Mouse (Mus musculus): ENCODE data around the gene Pafah1b1. TPM values are rescaled to one million over a fixed set of nuclear protein-coding genes. Genes with fewer than 3 reads are reported as not detected.

Pafah1b1 gene
- total RNA-seq (2022), result 100 to 1,000 TPM; 124 to 194 (median 185) TPM

DNA sequence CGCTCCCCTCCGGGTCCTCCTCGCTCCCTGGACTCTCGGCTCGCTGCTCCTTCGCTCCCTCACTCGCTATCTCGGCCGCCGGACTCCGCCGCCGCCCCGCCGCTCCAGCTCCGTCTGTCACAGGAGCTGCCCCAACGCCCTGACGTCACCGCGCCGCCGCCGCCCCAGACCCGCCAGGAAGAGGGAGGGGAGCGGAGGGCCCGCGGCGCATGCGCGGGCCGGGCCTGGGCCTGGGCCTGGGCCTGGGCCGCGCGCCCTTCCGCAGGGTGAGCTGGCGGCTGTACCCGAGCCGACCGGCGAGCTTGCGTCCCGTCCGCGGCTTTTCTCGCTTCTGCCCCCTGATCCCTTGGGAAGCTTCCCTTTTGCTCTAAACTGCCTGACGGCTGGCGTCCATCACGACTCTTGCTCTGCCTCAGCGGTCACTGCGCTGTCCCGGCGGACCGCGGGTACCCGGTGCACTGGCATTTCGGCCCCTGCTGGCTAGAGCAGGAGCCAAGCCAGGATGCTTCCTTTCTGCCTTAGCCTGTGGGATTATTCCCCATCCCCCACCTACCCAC is at the start of gene Pafah1b1:
Gene Pafah1b1 (minus strand): TSS at position 436 of the 557 bp plus-strand sequence.
- peak; percentile 94 for DNase-seq

DNA sequence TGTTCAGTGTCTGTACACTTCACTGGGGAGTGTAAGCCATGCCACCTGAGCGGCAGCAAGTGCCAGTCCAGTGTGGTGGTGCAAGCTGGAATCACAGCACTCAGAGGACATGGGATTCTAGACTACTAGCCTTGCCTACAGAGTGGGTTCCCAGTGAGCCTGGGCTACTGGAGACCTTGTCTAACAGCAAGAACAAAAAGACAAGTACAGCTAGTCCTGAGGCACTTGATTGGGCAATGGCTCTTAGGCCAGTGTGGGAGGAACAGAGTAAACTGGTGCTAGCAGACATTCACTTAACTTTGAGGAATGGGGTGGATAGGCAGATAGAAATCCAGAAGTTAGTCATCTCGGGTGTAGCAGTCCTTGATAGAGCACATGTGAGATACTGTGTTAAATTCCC is 47.9 kb upstream of the Pafah1b1 start:
- no peak for DNase-seq

DNA sequence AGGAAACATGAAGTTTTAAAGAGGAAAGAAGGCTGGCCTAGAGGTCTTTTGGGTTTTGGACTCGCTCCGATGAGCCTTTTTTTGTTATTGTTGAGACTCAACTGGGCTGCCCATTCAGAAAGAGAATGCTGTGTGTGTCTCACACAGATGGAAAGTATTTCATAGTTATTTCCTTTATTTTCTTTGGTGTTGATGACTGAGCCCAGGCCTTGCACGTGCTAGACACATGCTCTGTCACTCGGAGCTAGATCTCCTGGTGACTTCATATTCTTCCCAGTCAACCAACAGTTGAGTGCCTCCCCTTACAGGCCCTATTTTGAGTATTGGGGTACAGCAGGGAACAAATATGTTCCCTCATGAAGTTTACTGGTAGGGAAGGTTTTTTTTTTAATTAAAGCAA is 47.2 kb upstream of the Pafah1b1 start:
- DNase-seq, result no peak

DNA sequence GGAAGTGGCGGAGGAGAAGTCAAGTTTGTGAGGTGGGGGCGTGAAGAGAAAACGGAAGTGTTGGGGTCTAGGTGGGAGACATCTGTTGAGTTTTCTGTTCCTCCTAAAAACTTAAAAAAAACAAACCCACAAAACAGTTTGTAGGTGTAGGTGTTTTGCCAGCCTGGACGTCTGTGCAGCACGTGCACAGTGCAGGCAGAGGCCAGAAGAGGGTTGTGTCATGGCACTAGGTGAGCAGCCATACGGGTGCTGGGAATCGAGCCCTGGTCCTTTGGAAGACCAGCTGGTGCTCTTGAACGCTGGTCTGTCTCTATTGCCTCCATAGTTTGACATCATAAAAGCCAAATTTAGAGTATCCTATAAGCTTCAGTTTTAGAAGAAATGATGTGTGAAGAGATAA is 46.8 kb upstream of the Pafah1b1 start:
- no peak for DNase-seq

DNA sequence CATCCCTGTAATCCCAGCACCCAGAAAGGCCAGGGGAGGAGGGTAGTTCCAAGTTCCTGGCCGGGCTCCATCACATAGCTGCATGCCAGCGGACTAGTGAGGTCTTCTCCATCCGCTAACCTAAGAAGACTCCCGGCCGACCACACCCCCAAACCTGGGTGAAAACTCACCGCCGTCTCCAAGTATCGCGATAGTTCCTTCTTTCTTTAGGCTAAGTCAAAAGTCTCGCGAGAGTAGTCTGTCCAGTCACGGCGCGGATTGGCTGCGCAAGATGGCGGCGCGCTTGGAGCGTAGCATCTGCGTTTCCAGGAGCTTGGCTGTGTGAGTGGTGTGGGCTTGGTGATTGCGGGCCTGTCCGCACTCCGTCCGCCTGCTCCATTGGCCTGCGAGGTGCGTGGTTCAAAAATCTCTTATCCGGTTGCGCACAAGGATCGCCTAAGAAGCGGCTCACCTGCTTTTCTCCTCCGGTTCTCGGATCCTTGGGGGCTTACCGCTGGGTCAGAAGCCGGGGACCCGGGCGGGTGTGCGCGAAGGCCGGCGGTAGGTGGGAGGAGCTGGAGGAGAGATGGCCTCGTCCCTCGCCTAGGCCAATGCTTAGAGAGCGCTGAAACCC is 46.2 kb upstream of the Pafah1b1 start, which contains the start of gene Mettl16:
Gene Mettl16 (plus strand): TSS at position 236 of the 613 bp plus-strand sequence.
- DNase-seq, result peak; percentile 93

DNA sequence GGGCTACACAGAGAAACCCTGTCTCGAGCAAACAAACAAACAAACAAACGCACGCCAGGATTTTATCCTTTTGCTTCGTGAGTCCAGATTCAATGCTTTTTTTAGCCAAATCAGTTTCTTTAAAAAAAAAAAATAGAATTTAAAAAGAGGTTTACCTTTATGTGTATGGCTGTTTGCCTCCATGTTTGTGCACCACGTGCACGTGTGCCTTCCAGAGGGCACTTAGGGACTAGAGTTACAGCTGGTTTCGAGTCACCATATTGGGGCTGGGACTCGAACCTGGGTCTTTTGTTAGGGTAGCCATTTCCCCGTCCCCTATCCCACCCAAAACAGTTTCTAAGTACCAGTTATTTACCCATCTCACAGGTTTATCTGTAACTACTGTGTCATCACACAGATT is 45.6 kb upstream of the Pafah1b1 start:
- DNase-seq, result no peak

DNA sequence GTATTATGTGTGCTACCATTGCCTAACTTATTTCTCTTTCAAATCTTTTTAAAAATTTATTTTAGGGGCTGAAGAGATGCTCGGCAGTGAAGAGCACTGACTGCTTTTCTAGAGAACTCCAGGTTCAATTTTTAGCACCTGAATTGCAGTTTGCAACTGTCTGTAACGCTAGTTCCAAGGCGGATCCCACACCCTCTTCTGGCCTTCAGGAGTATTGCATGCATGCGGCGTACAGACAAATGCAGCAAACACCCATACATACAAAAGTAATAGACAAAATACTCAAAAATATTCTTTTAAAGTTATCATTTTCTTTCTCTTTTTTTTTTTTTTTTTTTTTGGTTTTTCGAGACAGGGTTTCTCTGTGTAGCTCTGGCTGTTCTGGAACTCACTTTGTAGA is 43.6 kb upstream of the Pafah1b1 start:
- no peak for DNase-seq

DNA sequence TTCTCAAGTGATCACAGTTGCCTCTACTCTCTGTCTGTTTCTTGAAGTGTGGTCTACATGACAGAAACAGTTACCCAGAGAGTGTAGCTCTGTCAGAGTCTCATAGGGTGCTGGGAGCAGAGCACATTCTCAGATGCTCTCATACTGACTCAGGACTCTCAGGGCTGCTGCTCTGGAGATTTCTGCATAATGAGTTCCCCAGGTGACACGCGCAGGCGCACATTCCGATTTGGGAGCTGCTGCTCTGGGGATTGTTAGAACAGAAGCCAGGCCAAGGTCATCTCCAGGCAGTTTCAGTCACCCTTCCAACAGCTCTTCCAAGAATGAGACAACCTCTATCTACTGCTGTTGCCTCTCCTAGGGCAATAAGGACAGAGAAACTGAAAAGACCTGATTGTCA is 43.0 kb upstream of the Pafah1b1 start:
- peak; percentile 87 for DNase-seq

DNA sequence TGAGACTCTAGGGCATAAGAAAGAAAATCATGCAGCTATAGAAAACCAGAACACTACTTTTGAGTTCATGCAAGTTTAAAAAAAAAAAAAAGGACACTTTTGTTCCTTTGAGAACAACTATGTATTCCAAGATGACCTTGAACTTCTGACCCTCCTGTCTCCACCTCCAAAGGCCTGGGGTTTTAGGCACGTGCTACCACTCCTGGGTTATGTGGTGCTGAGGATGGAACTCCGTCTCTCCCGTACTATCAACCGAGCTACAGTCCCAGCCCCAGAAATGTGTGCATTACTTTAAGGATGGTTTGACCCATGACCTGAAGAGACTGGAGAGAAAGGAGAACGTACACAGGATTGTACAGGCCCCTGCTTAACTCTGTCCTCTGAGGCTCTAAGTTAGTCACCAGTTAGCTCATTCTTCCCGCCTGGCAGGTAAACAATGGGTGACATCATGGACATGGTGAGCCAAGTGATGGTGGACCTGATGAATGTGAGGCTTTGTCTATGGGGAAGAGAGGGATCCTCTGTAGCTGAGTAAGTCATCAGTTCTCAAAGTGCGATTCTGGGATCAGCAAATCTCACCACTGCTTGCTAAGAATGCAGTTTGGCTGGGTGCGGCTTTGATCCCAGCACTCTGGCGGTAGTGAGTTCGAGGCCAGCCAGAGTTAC is 39.6 kb upstream of the Pafah1b1 start:
- DNase-seq, result no peak

DNA sequence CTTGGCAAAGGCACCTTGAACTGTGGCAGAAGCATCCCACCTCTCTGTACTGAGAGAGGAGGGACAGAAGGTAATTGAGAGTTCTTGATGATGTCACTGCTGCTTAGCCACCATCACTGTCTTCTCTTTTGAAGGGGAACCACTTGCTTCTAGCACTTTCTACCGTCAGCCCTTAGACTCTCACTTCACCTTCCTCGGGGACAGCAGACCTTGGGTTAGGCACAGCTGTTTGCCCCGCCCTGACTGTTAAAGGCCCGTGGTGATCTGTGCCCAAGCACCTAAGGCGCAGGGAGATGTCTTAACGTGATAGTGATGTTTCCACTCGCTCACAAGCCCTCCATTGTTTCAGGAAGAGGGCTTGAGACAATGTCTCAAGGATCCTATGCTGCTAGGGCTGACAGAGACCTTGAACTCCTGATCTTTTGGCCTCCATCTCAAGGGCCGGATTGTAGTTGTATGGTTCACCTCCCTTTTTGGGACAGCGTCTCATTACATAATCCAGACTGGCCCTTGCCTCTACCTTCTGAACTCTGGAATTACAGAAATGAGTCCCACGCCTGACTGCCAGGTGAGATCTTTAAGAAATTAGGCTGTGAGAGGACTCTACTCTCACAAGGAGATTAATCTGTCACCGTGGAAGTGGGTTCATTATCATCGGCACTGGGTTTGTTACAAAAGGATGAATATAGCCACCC is 36.7 kb upstream of the Pafah1b1 start:
- no peak for DNase-seq

DNA sequence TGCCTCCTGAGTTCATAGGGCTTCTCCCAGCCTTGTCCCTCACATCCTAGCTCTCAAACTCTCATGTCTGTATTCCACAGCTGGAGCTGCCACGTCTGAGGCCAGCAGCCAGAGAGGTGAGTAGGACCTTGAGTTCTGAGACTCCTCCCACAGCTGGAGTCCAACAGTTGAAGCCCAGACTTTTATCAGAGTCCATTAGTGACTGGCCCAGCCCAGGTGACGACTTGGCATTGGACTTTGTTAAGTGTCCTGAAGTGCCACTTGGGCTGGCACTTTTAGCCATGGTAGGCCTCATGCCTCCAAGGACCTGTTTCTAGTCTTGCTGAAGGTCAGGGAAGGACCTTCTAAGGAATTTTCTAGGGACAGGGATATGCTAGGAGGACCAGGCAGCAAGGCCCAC is 32.2 kb upstream of the Pafah1b1 start:
- DNase-seq, result no peak

DNA sequence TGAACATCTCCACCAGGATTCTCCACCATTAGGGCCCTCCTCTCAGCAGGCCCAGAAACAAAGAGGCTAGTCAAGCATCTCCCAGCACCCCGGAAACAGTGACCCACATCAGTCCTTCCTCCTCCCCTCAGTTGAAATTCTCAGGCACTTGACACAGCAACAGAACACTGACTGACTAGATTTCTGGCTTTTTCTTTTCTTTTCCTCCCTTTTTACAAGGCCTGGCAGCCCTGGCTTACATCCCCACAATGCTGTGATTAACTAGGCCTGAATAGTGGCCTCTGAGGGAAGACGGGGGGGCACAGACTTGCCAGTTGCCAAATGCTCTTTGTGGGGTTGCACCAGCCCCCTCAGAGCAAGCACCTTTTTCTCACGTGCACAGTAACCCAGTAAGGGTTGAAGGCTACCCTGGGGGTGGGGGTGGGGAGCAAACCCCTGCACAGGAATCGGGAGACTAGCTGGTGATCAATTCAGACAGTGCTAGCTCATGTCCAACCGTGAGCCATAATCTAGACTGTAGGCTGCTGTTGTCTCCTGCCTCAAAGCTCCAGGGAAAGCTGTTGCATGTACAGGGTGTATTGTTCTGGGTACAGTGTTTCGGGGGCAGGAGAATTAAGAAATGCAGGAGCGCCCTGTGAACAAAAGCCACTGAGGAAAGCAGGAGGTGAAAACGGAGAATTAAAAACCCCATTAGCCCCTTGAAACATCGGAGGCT is 27.0 kb upstream of the Pafah1b1 start:
- DNase-seq, result no peak

DNA sequence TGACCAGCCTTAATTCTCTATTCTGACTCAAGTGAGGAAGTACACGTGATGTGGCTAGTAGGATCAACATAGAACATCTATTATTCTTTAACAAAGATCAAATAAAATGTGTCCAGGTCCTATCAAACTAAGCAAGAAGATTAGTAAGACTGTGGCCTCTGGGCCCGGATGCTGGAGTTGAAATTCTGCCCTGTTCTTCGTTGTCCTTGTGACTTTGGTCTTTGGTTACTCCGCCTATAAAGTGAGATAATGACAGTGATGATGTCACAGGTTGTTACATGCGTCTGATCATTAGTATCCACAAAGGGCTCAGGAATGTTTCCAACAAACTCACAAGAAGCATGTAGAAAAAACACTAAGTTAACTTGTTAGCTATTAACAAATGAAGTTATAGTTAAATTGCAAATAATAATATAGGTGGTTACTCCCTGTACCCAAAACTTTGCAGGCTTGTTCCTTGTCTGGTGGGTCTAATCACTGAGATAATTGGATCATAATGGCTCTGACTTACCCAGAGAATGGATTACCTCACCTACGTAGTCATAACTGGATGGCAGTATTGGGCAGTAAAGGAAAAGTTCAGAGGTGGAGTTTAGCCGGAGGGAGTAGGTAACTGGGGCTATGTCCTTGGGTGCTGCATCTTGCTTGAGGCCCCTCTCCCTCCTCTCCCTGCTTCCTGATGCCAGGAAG is 26.3 kb upstream of the Pafah1b1 start:
- DNase-seq, result no peak

DNA sequence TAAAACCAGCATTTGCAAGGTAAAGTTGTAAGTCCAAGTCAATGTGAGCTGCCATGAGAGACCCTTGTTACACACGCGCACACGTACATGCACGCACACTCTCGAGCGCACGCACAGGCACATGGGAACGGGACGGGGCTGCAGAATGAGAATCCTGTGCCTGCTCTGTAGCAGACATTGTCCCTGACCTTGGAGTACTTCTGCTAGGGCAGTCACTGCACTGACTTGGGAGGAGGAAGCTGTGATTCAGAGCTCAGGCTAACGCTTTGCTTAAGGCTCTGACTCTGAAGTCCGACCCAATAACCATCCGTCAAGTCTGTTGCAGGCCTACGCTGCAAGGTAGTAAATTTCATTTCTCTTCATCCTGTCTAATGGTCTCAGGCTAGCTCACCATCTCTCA is 24.8 kb upstream of the Pafah1b1 start:
- peak; percentile 63 for DNase-seq

DNA sequence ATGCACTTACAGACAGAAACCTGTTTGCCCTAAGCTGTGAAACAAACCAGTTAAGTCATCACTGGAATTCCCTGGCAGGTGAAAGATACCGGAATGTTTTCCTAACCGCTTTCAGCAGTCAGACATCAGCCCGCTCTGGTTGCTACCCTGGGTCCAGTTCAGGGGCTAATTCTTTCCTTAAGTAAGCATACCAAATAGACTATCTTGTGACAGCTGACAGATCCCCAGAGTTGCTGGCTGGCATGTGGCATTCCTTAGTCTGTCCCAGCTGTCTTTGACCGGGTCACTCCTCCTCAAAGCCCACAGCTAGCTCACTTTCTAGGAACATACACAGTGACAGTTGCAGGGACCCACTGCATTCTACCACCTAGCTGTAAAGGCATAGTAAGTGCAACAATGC is 23.6 kb upstream of the Pafah1b1 start:
- DNase-seq, result no peak

DNA sequence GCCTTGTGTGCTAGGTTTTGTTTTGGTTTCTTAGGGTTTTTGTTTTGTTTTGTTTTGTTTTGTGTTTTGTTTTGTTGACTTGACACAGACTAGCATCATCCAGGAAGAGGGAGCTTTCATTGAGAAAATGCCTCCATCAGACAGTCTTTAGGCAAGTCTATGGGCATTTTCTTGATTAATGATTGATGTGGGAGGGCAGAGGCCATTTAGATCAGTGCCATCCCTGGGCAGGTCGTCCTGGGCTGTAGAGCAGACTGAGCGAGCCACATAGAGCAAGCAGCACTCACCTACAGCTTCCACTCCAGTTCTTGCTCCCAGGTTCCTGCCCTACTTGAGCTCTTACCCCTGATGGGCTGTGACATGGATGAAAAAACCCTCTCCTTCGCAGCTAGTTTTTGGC is 13.4 kb upstream of the Pafah1b1 start:
- no peak for DNase-seq

DNA sequence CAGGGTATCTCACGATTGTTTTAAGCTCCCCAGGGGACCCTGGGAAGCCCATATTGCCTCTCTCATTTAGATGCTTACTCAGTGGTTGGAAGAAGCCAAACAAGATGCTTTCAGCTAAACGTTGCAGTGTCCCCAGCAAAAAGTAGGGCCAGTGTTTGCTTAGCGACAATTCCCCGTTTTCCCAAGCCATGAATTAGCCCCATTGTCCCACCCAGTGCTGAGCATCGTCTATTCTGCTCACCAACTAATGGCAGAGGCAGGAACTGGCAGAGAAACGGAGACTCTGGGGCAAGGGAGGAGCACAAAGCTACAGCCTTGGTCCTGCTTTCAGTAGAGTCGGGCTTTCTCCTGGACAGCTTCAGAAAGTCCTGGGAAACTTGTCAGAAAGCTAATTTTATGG is 10.4 kb upstream of the Pafah1b1 start:
- DNase-seq, result no peak

DNA sequence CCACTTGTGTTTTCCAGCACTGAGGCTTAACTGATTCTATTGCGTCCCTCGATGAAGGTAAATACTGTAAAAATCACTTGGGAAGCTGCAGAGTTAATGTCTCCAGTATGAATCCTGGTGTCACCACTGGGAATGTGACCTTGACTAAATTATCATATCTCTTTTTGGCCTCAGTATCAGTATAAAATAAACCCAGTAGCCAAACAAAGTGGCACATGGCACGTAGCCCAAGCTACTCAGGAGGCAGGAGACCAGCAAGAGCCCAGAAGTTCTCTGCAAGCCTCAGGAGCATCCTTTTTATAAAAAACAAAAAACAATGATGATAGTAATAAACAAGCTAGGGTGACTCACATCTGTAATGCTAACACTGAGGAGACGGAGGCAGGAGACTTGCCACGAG is 711 bp upstream of the Pafah1b1 start:
- peak; percentile 31 for DNase-seq

DNA sequence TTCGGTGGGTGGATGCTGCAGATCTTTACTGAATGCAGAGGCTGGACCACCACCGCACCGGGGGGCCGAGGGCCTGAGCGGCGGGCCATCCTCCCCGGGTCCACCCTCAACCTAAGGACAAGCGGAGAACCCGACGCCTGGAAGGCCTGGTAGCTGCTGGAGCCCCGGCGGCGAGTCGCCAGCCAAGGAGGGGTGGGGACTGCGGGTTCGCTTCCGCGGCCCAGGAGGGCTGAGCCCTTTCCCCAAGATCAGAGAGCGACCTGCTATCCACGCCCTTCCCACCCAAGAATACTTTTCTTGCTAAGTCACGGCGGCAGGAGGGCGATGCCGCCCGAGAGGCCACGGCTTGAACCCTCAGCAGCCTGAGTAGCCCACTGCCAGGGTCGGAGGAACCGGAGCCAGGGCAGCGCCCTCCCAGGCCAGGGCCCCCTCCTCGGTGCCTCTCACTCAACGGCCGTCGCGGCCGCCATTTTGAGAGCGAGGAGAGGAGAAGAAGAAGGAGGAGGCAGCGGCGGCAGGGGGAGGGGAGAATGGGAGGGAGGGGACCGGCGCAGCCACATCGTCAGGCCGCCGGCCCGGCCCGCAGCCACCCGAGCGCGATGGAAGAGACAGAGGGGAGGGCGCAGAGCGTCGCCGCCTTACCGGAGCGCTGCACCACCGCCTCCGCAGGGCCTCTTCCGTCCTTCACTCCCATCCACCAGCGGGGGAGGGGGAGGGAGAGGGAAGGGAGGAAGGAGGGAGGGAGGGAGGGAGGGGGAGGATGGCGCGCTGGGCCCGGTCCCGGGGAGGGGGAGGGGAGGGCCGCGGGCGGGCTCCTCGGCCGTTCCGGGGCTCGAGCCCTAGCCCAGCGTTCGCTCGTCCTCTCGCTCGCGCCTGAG is 874 bp downstream of the Pafah1b1 start:
- DNase-seq, result peak; percentile 78

DNA sequence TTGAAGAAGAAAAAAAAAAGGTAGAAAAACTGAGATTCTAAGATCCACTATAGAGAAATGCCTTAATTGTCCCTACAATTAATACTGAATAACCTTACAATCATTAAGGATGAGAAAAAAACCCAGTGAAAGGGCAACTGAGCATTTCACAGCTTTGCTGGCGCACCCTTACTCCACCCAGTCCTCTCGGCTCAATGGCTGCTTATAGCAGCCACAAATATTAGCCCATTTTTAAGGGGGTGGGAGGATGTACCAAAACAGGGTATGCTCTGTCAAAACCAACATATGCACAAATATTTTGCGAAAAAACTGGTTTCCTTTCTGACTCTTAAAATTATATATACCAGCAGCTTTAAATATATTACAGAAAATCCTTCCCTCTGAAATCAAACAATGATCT is 2.5 kb downstream of the Pafah1b1 start:
- DNase-seq, result no peak

DNA sequence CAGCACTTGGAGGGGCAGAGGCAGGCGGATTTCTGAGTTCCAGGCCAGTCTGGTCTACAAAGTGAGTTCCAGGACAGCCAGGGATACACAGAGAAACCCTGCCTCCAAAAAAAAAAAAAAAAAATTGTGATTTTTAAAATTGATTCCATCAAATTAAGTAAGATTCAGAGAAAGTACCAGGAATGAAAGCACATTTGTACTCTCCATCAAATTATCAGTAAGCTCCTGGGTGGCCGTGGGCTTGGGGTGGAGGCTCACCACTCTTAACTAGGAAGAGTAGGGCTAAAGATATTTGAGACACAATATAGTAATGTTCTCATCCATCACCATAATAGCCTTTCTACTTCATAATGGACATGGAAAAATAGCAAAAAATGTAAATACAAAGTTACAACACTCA is 3.3 kb downstream of the Pafah1b1 start:
- no peak for DNase-seq
